Mouse (Mus musculus): ENCODE measurements around the gene Vmn1r13.
"Not testable (repeated sequence)": the region's sequence is repeated elsewhere in the genome, so short reads cannot be mapped to it uniquely, and the experiment has no call there.

Gene Vmn1r13

GRCm38 (mm10) chr6:57202990-57203389, at the start of gene Vmn1r13:
Vmn1r13 (plus strand) TSS chr6:57203290.
- DNase-seq, result not testable (repeated sequence)

- no peak for DNase-seq
Observed at GRCm38 (mm10) chr6:57156619-57157018, 46.5 kb upstream of the Vmn1r13 start, which contains the start of gene Vmn1r12. Vmn1r12 (plus strand) TSS chr6:57156919.

GRCm38 (mm10) chr6:57190016-57190415, 13.1 kb upstream of the Vmn1r13 start:
- DNase-seq, result not testable (repeated sequence)

- no peak for DNase-seq
Observed at GRCm38 (mm10) chr6:57231386-57231785, 28.3 kb downstream of the Vmn1r13 start, which contains the start of gene Vmn1r14. Vmn1r14 (plus strand) TSS chr6:57231686.

GRCm38 (mm10) chr6:57257652-57258051, 54.6 kb downstream of the Vmn1r13 start, which contains the start of gene Vmn1r15:
Vmn1r15 (plus strand) TSS chr6:57257952.
- DNase-seq, result no peak

GRCm38 (mm10) chr6:57260990-57261389, 57.9 kb downstream of the Vmn1r13 start:
- no peak for DNase-seq

Measured in lung, postnatal 36 days (tissue).